Mouse (Mus musculus) brain, embryonic 14.5 days (tissue): ENCODE measurements around the gene Tor1aip2.

Experiments
- CTCF ChIP-seq: fragments of 200-500 bp; IDR thresholded peaks from 2 replicates; pipeline ENCODE4 v1.5.1; 2012; ENCODE audit warnings: inconsistent platforms, mild to moderate bottlenecking, moderate library complexity, borderline replicate concordance; ENCODE audit not compliant: insufficient read depth, insufficient read length; ENCODE audit errors: extremely low read depth
- POLR2A ChIP-seq: fragments of 200-500 bp; IDR thresholded peaks from 2 replicates; pipeline ENCODE4 v1.6.1; 2012; ENCODE audit warnings: mild to moderate bottlenecking, inconsistent platforms, borderline replicate concordance; ENCODE audit not compliant: poor library complexity, insufficient read depth, insufficient read length, severe bottlenecking; ENCODE audit errors: extremely low read depth

GRCm38 (mm10) chr1:156111090-156111489, 75.9 kb downstream of the Tor1aip2 start:
- TF ChIP-seq CTCF (no peak), POLR2A (no peak)
